Mouse (Mus musculus) heart, embryonic 12.5 days (tissue): ENCODE measurements around the gene Wbp1l. TPM values are rescaled to one million over a fixed set of nuclear protein-coding genes. Genes with fewer than 3 reads are reported as not detected.
"Not testable (repeated sequence)": the region's sequence is repeated elsewhere in the genome, so short reads cannot be mapped to it uniquely, and the experiment has no call there.

Experiments
- ATAC-seq: fragments of 200-750 bp; cut with Nextera tagmentation; 2 replicates; pipeline ENCODE4 v1.8.0; 2017; ENCODE audit warnings: moderate TSS enrichment, moderate library complexity; ENCODE audit not compliant: insufficient number of reproducible peaks, low FRiP score
- H3K27ac ChIP-seq: fragments of 300-500 bp; sonication (generic); 2 replicates; pipeline ENCODE4 v1.5.1; 2016; ENCODE audit warnings: mild to moderate bottlenecking, moderate library complexity; ENCODE audit not compliant: poor library complexity, severe bottlenecking
- H3K27me3 ChIP-seq: fragments of 300-500 bp; sonication (generic); replicated peaks from 2 replicates; pipeline ENCODE4 v1.6.1; 2016; ENCODE audit warnings: mild to moderate bottlenecking, moderate library complexity
- H3K36me3 ChIP-seq: fragments of 300-500 bp; sonication (generic); 2 replicates; pipeline ENCODE4 v1.6.1; 2016; ENCODE audit warnings: mild to moderate bottlenecking, moderate library complexity
- H3K4me1 ChIP-seq: fragments of 300-500 bp; sonication (generic); replicated peaks from 2 replicates; pipeline ENCODE4 v1.6.1; 2016; ENCODE audit warnings: mild to moderate bottlenecking
- H3K4me2 ChIP-seq: fragments of 300-500 bp; sonication (generic); 2 replicates; pipeline ENCODE4 v1.6.1; 2016; ENCODE audit warnings: mild to moderate bottlenecking, moderate library complexity
- H3K4me3 ChIP-seq: fragments of 300-500 bp; sonication (generic); 2 replicates; pipeline ENCODE4 v1.5.1; 2016; ENCODE audit warnings: mild to moderate bottlenecking
- H3K9ac ChIP-seq: fragments of 300-500 bp; sonication (generic); 2 replicates; pipeline ENCODE4 v1.6.1; 2016; ENCODE audit warnings: mild to moderate bottlenecking, moderate library complexity
- H3K9me3 ChIP-seq: fragments of 300-500 bp; sonication (generic); replicated peaks from 2 replicates; pipeline ENCODE4 v1.6.1; 2016; ENCODE audit warnings: mild to moderate bottlenecking, moderate library complexity
- WGBS: fragments of 180-500 bp; shearing (Covaris S2); methylation state at CpG from one replicate; pipeline ENCODE4 v1.1.7; 2016; 5-methylcytosine and 5-hydroxymethylcytosine counted together
- polyA plus RNA-seq: library from polyadenylated mRNA; unstranded; fragments of >200 nt; fragmentation: Nextera tagmentation; extraction: Ambion mirVana; gene quantifications from 2 replicates; pipeline ENCODE4 v1.2.1, GENCODE M21; 2016

Wbp1l gene
- 53.4 and 55.6 TPM in 2 replicates for polyA plus RNA-seq

DNA sequence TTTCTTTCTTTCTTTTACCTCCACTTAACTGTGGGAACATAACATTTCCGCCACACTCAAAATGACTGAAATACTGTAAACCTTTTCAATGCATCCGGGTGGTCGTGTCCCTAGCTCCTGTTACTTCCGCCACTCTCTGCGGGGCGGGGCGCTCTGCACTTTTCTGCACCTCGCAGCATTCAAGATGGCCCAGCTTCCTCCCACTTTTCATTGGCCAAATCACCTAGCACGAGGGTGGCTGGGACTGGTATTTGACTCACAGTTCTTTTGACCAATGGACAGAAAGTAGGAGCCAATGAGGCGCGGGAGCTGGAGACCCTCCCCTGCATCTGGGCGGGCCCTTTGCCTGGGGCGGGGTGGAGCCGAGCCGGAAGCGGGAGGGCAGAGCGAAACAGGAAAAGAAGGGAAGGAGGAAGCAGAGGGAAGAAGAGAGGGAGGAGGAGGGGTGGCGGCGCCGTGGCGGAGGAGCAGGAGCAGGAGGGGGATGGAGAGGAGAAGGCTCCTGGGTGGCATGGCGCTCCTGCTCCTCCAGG, at the start of gene Wbp1l:
TSS of gene Wbp1l (plus strand) at position 365 of the 533 bp plus-strand sequence.
- peak; percentile 98 for ATAC-seq
- Histone ChIP-seq H3K9ac (peak within 1 kb of the TSS; percentile 90), H3K27me3 (no peaks in the 10 kb centered on the region), H3K4me1 (peaks cover 31% of the 10 kb centered on the region), H3K9me3 (no peaks in the 10 kb centered on the region), H3K36me3 (peaks cover 25% of the 10 kb centered on the region), H3K4me3 (peak within 1 kb of the TSS; percentile 94), H3K27ac (peak within 1 kb of the TSS; percentile 37), H3K4me2 (peak within 1 kb of the TSS; percentile 97)
- under 1% methylated on average over 22 of the region's 22 CpGs for WGBS

- WGBS = 90% methylated on average over 4 of the region's 4 CpGs
- Histone ChIP-seq H3K27me3 (no peaks in the 10 kb centered on the region), H3K9ac (no peak overlapping the region), H3K4me2 (no peak overlapping the region), H3K4me1 (peaks cover 7% of the 10 kb centered on the region), H3K36me3 (peaks cover 33% of the 10 kb centered on the region), H3K27ac (no peak overlapping the region), H3K9me3 (no peaks in the 10 kb centered on the region), H3K4me3 (no peak overlapping the region)
- no peak for ATAC-seq
Observed at GRCm38 (mm10) chr19:46550385-46550784, 48.5 kb upstream of the Wbp1l start.

- Histone ChIP-seq H3K9ac (no peak overlapping the region), H3K4me1 (peaks cover 7% of the 10 kb centered on the region), H3K27me3 (no peaks in the 10 kb centered on the region), H3K9me3 (no peaks in the 10 kb centered on the region), H3K27ac (no peak overlapping the region), H3K4me3 (no peak overlapping the region), H3K4me2 (no peak overlapping the region), H3K36me3 (peaks cover 41% of the 10 kb centered on the region)
- 85% methylated on average over 4 of the region's 4 CpGs for WGBS
- no peak for ATAC-seq
Observed at GRCm38 (mm10) chr19:46552496-46552895, 46.4 kb upstream of the Wbp1l start.

GRCm38 (mm10) chr19:46553541-46553955, 45.3 kb upstream of the Wbp1l start:
- Histone ChIP-seq H3K9ac (no peak overlapping the region), H3K36me3 (peaks cover 41% of the 10 kb centered on the region), H3K4me3 (no peak overlapping the region), H3K4me1 (peaks cover 7% of the 10 kb centered on the region), H3K27ac (no peak overlapping the region), H3K27me3 (no peaks in the 10 kb centered on the region), H3K9me3 (no peaks in the 10 kb centered on the region), H3K4me2 (no peak overlapping the region)
- WGBS = 30% methylated on average over 11 of the region's 11 CpGs
- peak; percentile 57; the same call in 1 of the 2 replicates for ATAC-seq

DNA sequence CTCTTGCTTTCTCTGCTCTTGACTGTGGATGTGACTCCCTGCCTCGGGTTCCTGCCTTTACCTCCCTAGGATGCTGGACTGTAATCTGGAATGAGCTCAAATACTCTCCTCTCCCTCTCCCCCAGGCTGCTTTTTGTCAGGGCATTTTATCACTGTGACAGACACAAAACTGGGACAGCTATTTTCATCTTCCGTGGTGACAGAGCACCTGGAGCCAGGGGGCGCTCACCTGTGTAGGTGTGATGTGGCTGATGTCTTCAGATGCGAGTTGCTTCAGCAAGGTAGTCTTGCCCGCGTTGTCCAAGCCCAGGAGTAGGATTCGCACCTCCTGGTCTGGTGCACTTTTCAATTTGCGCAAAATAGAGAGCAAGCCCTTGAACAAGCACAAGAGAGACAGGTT, 40.9 kb upstream of the Wbp1l start:
- no peak overlapping the region for H3K4me3 ChIP-seq
- no peaks in the 10 kb centered on the region for H3K27me3 ChIP-seq
- WGBS = 68% methylated on average over 8 of the region's 8 CpGs
- H3K9me3 ChIP-seq = no peaks in the 10 kb centered on the region
- H3K36me3 ChIP-seq = peaks cover 19% of the 10 kb centered on the region
- peaks cover 15% of the 10 kb centered on the region for H3K4me1 ChIP-seq
- no peak overlapping the region for H3K4me2 ChIP-seq
- H3K27ac ChIP-seq = no peak overlapping the region
- no peak overlapping the region for H3K9ac ChIP-seq
- ATAC-seq = no peak

GRCm38 (mm10) chr19:46558631-46559030, 40.3 kb upstream of the Wbp1l start:
- WGBS = 69% methylated on average over 12 of the region's 12 CpGs
- ATAC-seq = no peak

DNA sequence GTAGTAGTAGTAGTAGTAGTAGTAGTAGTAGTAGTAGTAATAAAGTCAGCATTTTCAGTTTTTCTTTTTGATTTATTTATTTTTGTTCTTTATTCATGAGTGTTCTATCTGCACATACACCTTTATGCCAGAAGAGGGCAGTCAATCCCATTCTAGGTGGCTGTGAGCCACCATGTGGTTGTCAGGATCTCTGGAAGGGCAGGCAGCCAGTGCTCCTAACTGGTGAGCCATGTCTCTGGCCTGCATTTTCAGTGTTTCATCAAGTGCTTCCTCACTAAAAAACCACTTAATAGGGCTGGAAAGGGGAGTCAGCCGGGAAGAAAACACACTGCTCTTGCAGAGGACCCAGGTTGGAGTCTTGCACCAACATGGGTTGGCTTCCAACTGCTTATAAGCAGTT, 36.8 kb upstream of the Wbp1l start:
- peaks cover 12% of the 10 kb centered on the region for H3K36me3 ChIP-seq
- no peaks in the 10 kb centered on the region for H3K27me3 ChIP-seq
- peaks cover 13% of the 10 kb centered on the region for H3K4me1 ChIP-seq
- no peaks in the 10 kb centered on the region for H3K9me3 ChIP-seq
- no peak for ATAC-seq
- no peak overlapping the region for H3K9ac ChIP-seq
- peak overlapping the region; percentile 59; the same call in 1 of the 2 replicates for H3K27ac ChIP-seq
- no peak overlapping the region for H3K4me3 ChIP-seq
- 38% methylated on average over 1 of the region's 1 CpGs for WGBS
- no peak overlapping the region for H3K4me2 ChIP-seq

More at GRCm38 (mm10) chr19:46558631-46559030, 40.3 kb upstream of the Wbp1l start:
- Histone ChIP-seq H3K9ac (no peak overlapping the region), H3K4me2 (no peak overlapping the region), H3K27me3 (no peaks in the 10 kb centered on the region), H3K36me3 (peaks cover 19% of the 10 kb centered on the region), H3K4me3 (no peak overlapping the region), H3K9me3 (no peaks in the 10 kb centered on the region), H3K27ac (no peak overlapping the region), H3K4me1 (peaks cover 15% of the 10 kb centered on the region)

DNA sequence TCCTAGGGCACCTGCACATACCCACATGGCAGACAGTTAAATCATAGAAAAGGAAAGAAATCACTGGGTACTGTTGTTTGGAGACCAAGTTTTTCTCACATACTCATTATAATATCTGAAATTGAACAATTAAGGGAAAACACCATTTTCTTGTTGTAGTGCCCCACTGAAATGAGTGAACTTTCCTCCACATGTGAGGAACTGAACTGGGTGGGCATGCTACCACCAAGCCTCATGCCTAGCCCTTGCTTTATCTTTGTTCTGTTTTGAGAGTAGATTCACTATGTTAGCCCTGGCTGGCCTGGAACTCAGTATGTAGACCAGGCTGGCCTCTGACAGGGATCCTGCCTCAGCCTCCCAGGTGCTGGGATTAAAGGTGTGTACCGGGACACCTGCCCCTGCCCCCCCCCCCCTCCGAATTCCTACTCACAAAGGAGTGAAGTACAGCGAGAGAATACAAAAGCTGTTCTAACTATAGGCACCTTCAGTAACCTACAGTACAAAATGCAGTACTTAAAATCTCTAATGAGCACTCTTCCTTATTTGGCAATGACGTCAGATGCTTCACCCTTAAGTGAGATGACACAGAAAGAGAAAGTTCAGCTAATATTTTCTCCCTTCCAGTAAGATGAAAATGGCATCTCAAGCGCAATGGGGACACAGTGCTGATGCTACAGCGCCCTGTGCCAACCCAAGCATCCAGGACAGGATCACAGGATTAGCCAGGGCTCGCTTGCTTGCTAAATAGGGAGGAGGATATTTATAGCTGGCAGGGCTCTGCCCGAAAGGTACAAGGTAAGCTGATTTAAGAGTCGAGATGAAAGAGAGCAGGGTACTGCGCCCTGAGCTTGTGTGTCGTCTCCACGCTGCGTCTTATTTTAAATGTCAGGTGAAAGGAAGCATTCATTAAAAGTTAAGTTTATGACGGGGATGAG, 36.0 kb upstream of the Wbp1l start:
- Histone ChIP-seq H3K4me1 (peaks cover 13% of the 10 kb centered on the region), H3K4me2 (peak overlapping the region; percentile 30), H3K27me3 (no peaks in the 10 kb centered on the region), H3K9ac (no peak overlapping the region), H3K27ac (peak overlapping the region; percentile 59), H3K36me3 (peaks cover 10% of the 10 kb centered on the region), H3K4me3 (no peak overlapping the region), H3K9me3 (0 out of 2 replicates have a peak, but pooled peaks cover 3% of the 10 kb centered on the region)
- WGBS = 63% methylated on average over 14 of the region's 14 CpGs
- ATAC-seq = no peak

DNA sequence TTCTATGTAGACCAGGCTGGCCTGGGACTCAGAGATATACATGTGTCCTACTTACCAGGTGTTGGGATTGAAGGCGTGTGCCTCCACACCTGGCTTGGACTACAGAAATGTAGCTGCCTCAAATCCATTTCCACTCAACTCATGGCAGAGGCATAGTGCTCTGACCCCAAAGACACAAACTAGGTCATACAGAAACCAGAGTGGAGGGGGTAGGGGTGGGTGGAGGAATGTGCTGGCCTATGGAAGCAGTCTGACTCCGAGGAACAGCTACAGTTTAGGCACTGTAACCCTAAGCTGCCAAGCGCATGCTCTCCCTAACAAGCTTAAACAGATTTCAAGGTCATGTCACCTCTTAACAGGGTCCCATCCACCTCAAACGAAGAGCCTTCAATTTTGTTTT, 35.3 kb upstream of the Wbp1l start:
- 57% methylated on average over 4 of the region's 4 CpGs for WGBS
- Histone ChIP-seq H3K27me3 (no peaks in the 10 kb centered on the region), H3K27ac (peak overlapping the region; percentile 54; the same call in 1 of the 2 replicates), H3K4me3 (no peak overlapping the region), H3K4me1 (peaks cover 13% of the 10 kb centered on the region), H3K36me3 (peaks cover 10% of the 10 kb centered on the region), H3K4me2 (no peak overlapping the region), H3K9me3 (0 out of 2 replicates have a peak, but pooled peaks cover 3% of the 10 kb centered on the region), H3K9ac (no peak overlapping the region)
- no peak for ATAC-seq

DNA sequence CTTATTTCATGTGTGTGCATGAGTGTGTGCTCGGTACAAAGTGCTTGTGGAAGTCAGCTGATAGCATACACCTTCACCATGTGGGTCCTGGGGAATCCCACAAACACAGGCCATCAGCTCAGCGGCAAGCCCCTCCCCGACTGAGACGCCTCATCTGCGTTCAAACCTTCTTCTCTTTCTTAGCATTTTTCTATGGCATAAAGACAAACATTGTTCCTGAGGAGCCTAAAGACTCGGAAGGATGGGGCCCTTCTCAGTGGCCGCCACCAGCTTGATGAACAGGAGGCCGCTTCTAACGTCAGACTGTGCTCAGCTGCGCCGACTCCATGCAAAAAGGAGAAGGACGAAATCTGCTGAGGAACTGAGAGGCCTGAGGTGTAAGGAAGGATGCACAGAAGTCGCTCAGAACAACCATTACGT, 34.8 kb upstream of the Wbp1l start:
- H3K36me3 ChIP-seq = peaks cover 10% of the 10 kb centered on the region
- no peaks in the 10 kb centered on the region for H3K27me3 ChIP-seq
- H3K4me3 ChIP-seq = no peak overlapping the region
- 78% methylated on average over 14 of the region's 14 CpGs for WGBS
- H3K9ac ChIP-seq = no peak overlapping the region
- H3K9me3 ChIP-seq = 0 out of 2 replicates have a peak, but pooled peaks cover 3% of the 10 kb centered on the region
- H3K27ac ChIP-seq = peak overlapping the region; percentile 54; the same call in 1 of the 2 replicates
- H3K4me1 ChIP-seq = peaks cover 13% of the 10 kb centered on the region
- no peak overlapping the region for H3K4me2 ChIP-seq
- ATAC-seq = no peak

- not testable (repeated sequence) for H3K9ac ChIP-seq, H3K9me3 ChIP-seq, H3K27ac ChIP-seq, H3K27me3 ChIP-seq, ATAC-seq, H3K36me3 ChIP-seq
- peak overlapping the region; percentile 96 for H3K4me2 ChIP-seq
- H3K4me3 ChIP-seq = peak overlapping the region; percentile 87; the same call in 1 of the 2 replicates
- H3K4me1 ChIP-seq = peaks cover 16% of the 10 kb centered on the region
- 84% methylated on average over 3 of the region's 3 CpGs for WGBS
Observed at GRCm38 (mm10) chr19:46571211-46571877, 27.5 kb upstream of the Wbp1l start.
